Mouse (Mus musculus) forebrain, embryonic 16.5 days (tissue): Measurements from ENCODE around the gene Gm30191. TPM values are rescaled to one million over a fixed set of nuclear protein-coding genes. Genes with fewer than 3 reads are reported as not detected.
"Not testable (repeated sequence)": the region's sequence is repeated elsewhere in the genome, so short reads cannot be mapped to it uniquely, and the experiment has no call there.

Experiments
- ATAC-seq: fragments of 200-750 bp; cut with Nextera tagmentation; 2 replicates; pipeline ENCODE4 v1.8.0; 2017; ENCODE audit warnings: mild to moderate bottlenecking, moderate library complexity
- H3K27ac ChIP-seq: fragments of 300-500 bp; sonication (generic); 2 replicates; pipeline ENCODE4 v1.5.1; 2014; ENCODE audit warnings: low read length, control low read depth
- H3K27me3 ChIP-seq: fragments of 300-500 bp; sonication (generic); replicated peaks from 2 replicates; pipeline ENCODE4 v1.6.1; 2014; ENCODE audit warnings: low read length; ENCODE audit not compliant: control insufficient read depth, insufficient read depth
- H3K36me3 ChIP-seq: fragments of 300-500 bp; sonication (generic); 2 replicates; pipeline ENCODE4 v1.6.1; 2014; ENCODE audit not compliant: control insufficient read depth, insufficient read depth
- H3K4me1 ChIP-seq: fragments of 300-500 bp; sonication (generic); replicated peaks from 2 replicates; pipeline ENCODE4 v1.6.1; 2014; ENCODE audit warnings: low read length; ENCODE audit not compliant: control insufficient read depth, insufficient read depth
- H3K4me2 ChIP-seq: fragments of 300-500 bp; sonication (generic); 2 replicates; pipeline ENCODE4 v1.6.1; 2014; ENCODE audit warnings: mild to moderate bottlenecking, low read length, control low read depth
- H3K4me3 ChIP-seq: fragments of 300-500 bp; sonication (generic); replicated peaks from 2 replicates; pipeline ENCODE4 v1.5.1; 2014; ENCODE audit warnings: mild to moderate bottlenecking, low read length, control low read depth
- H3K9ac ChIP-seq: fragments of 300-500 bp; sonication (generic); replicated peaks from 2 replicates; pipeline ENCODE4 v1.6.1; 2014; ENCODE audit warnings: low read depth, low read length, control low read depth
- H3K9me3 ChIP-seq: fragments of 300-500 bp; sonication (generic); 2 replicates; pipeline ENCODE4 v1.6.1; 2016; ENCODE audit warnings: low read length; ENCODE audit not compliant: control insufficient read depth
- WGBS: fragments of 180-500 bp; shearing (Covaris S2); extraction: QIAGEN DNeasy Blood & Tissue Kit; methylation state at CpG from one replicate; pipeline ENCODE4 v1.1.7; 2014; 5-methylcytosine and 5-hydroxymethylcytosine counted together
- polyA plus RNA-seq: library from polyadenylated mRNA; unstranded; fragments of >200 nt; fragmentation: Nextera tagmentation; extraction: Ambion mirVana; gene quantifications from 2 replicates; pipeline ENCODE4 v1.2.1, GENCODE M21; 2015

Gene Gm30191
- polyA plus RNA-seq, 1 experiment from 2014 or later, result not detected

GRCm38 (mm10) chr4:134293692-134294163, 47.0 kb downstream of the Gm30191 start:
- Histone ChIP-seq H3K4me2 (no peak overlapping the region), H3K4me1 (peaks cover under 1% of the 10 kb centered on the region; the same call in 1 of the 2 replicates), H3K4me3 (no peak overlapping the region), H3K27me3 (no peaks in the 10 kb centered on the region), H3K27ac (no peak overlapping the region), H3K36me3 (no peaks in the 10 kb centered on the region), H3K9ac (no peak overlapping the region), H3K9me3 (0 out of 2 replicates have a peak, but pooled peaks cover 3% of the 10 kb centered on the region)
- WGBS, result 70% methylated on average over 9 of the region's 9 CpGs
- ATAC-seq, result no peak

GRCm38 (mm10) chr4:134296096-134296495, 49.4 kb downstream of the Gm30191 start:
- H3K36me3 ChIP-seq, H3K9me3 ChIP-seq, H3K9ac ChIP-seq, H3K4me1 ChIP-seq, H3K4me2 ChIP-seq, H3K27me3 ChIP-seq, H3K4me3 ChIP-seq, ATAC-seq, H3K27ac ChIP-seq: not testable (repeated sequence)
- WGBS, result 91% methylated on average over 4 of the region's 4 CpGs

- no peaks in the 10 kb centered on the region for H3K27me3 ChIP-seq
- H3K9ac ChIP-seq, result no peak overlapping the region
- no peak overlapping the region for H3K4me3 ChIP-seq
- no peak overlapping the region for H3K4me2 ChIP-seq
- no peaks in the 10 kb centered on the region for H3K4me1 ChIP-seq
- H3K9me3 ChIP-seq, result 0 out of 2 replicates have a peak, but pooled peaks cover 3% of the 10 kb centered on the region
- no peak overlapping the region for H3K27ac ChIP-seq
- ATAC-seq, result no peak
- 97% methylated on average over 4 of the region's 4 CpGs for WGBS
- H3K36me3 ChIP-seq, result no peaks in the 10 kb centered on the region
Observed at GRCm38 (mm10) chr4:134296523-134296922, 49.8 kb downstream of the Gm30191 start.

- no peak for ATAC-seq
- H3K4me2 ChIP-seq, result no peak overlapping the region
- H3K4me1 ChIP-seq, result no peaks in the 10 kb centered on the region
- H3K27ac ChIP-seq, result no peak overlapping the region
- 0 out of 2 replicates have a peak, but pooled peaks cover 3% of the 10 kb centered on the region for H3K9me3 ChIP-seq
- 92% methylated on average over 8 of the region's 8 CpGs for WGBS
- H3K27me3 ChIP-seq, result no peaks in the 10 kb centered on the region
- no peaks in the 10 kb centered on the region for H3K36me3 ChIP-seq
- H3K9ac ChIP-seq, result no peak overlapping the region
- H3K4me3 ChIP-seq, result no peak overlapping the region
Observed at GRCm38 (mm10) chr4:134297369-134297768, 50.6 kb downstream of the Gm30191 start.

GRCm38 (mm10) chr4:134298626-134299497, 52.1 kb downstream of the Gm30191 start:
- Histone ChIP-seq H3K4me2 (no peak overlapping the region), H3K27me3 (no peaks in the 10 kb centered on the region), H3K36me3 (no peaks in the 10 kb centered on the region), H3K27ac (no peak overlapping the region), H3K4me3 (no peak overlapping the region), H3K9ac (no peak overlapping the region), H3K4me1 (no peaks in the 10 kb centered on the region), H3K9me3 (0 out of 2 replicates have a peak, but pooled peaks cover 3% of the 10 kb centered on the region)
- 76% methylated on average over 19 of the region's 19 CpGs for WGBS
- no peak for ATAC-seq

GRCm38 (mm10) chr4:134299498-134299810, 52.7 kb downstream of the Gm30191 start:
- Histone ChIP-seq H3K9me3 (0 out of 2 replicates have a peak, but pooled peaks cover 3% of the 10 kb centered on the region), H3K36me3 (no peaks in the 10 kb centered on the region), H3K4me1 (no peaks in the 10 kb centered on the region), H3K9ac (no peak overlapping the region), H3K27me3 (no peaks in the 10 kb centered on the region), H3K4me3 (no peak overlapping the region), H3K27ac (no peak overlapping the region), H3K4me2 (no peak overlapping the region)
- 58% methylated on average over 4 of the region's 4 CpGs for WGBS
- no peak for ATAC-seq

Other genes with a start within 250 kb of the Gm30191 start
- 52.5 and 60.9 TPM in 2 replicates for gene Dhdds, start 246.0 kb upstream of the Gm30191 start, polyA plus RNA-seq
- not detected in 2 replicates for gene Lin28a, start 228.1 kb upstream of the Gm30191 start, polyA plus RNA-seq
- gene Zfp683, start 193.1 kb upstream of the Gm30191 start, polyA plus RNA-seq, result not detected in 2 replicates
- 1.2 and 1.6 TPM in 2 replicates for gene Crybg2, start 186.1 kb upstream of the Gm30191 start, polyA plus RNA-seq
- 0.91 and 1.4 TPM in 2 replicates for gene Cd52, start 151.9 kb upstream of the Gm30191 start, polyA plus RNA-seq
- 13.3 and 13.6 TPM in 2 replicates for gene Ubxn11, start 144.4 kb upstream of the Gm30191 start, polyA plus RNA-seq
- gene Sh3bgrl3, start 118.1 kb upstream of the Gm30191 start, polyA plus RNA-seq, result 321 and 354 TPM in 2 replicates
- gene Cep85, start 59.8 kb upstream of the Gm30191 start, polyA plus RNA-seq, result 20.1 and 21.5 TPM in 2 replicates
- not detected in 2 replicates for gene Gm7534, start 43.9 kb upstream of the Gm30191 start, polyA plus RNA-seq
- not detected in 2 replicates for gene Catsper4, start 19.6 kb upstream of the Gm30191 start, polyA plus RNA-seq
- gene Cnksr1, start 8.5 kb upstream of the Gm30191 start, polyA plus RNA-seq, result 0.21 and 0.33 TPM in 2 replicates
- 0.31 and 0.61 TPM in 2 replicates for gene E130218I03Rik, start 3.3 kb upstream of the Gm30191 start, polyA plus RNA-seq
- gene Zfp593, start 1.3 kb upstream of the Gm30191 start, polyA plus RNA-seq, result 17.1 TPM in 2 replicates
- 12.2 and 12.5 TPM in 2 replicates for gene Grrp1, start 7.2 kb downstream of the Gm30191 start, polyA plus RNA-seq
- 46.7 and 47.1 TPM in 2 replicates for gene Pdik1l, start 41.0 kb downstream of the Gm30191 start, polyA plus RNA-seq
- gene Trim63, start 68.2 kb downstream of the Gm30191 start, polyA plus RNA-seq, result 0.15 and 0.26 TPM in 2 replicates
- gene Slc30a2, start 96.2 kb downstream of the Gm30191 start, polyA plus RNA-seq, result 0.15 and 0.17 TPM in 2 replicates
- 0.45 and 0.56 TPM in 2 replicates for gene Extl1, start 136.9 kb downstream of the Gm30191 start, polyA plus RNA-seq
- gene Pafah2, start 149.4 kb downstream of the Gm30191 start, polyA plus RNA-seq, result 8.1 and 9.3 TPM in 2 replicates
- 7,901 and 8,250 TPM in 2 replicates for gene Stmn1, start 221.4 kb downstream of the Gm30191 start, polyA plus RNA-seq
- gene Paqr7, start 249.8 kb downstream of the Gm30191 start, polyA plus RNA-seq, result 14.4 and 14.7 TPM in 2 replicates